Mouse (Mus musculus) layer of hippocampus, adult 9-10 months (tissue): ENCODE results near the gene Slamf6.
A peak's percentile ranks its signal among the peaks of the same experiment; 100 is the strongest.
"Not testable (repeated sequence)": the region's sequence is repeated elsewhere in the genome, so short reads cannot be mapped to it uniquely, and the experiment has no call there.

ENCODE experiments used
- DNase-seq: peaks from one replicate; pipeline ENCODE4 v3.0.0; 2022; ENCODE audit warnings: low spot score

The Slamf6 gene

DNA sequence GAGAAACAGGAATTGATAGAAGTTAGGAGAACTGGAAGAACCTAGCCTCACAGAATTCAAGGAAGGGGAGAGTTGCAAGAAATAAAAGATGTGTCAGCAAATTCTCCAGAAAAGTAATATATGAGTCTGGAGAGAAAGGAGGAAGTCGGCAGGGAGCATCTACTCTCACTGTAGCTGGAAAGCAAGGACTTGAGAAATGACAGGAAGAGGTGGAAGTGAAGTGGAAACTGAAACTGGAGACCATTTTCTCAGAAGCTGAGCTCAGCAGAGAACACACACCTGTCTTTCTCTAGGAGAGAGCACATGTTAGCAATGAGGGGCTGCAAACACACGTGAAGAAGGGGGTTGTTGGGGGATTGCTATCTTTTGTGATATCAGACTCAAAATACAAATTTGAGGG lies 40.1 kb downstream of the Slamf6 start:
- DNase-seq = no peak

DNA sequence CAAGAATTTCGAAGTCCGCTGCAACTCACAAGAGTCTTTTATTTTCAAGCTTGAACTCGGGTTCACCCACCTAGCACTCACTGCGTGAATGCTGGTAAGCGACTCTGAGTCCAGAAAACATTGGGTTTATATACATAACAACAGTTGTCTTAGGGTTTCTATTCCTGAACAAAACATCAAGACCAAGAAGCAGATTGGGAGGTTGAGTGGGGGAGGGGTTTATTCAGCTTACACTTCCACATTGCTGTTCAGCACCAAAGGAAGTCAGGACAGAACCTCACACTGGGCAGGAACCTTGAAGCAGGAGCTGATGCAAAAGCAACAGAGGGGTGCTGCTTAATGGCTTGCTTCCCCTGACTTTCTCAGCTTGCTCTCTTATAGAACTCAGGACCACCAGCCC lies 43.4 kb downstream of the Slamf6 start:
- DNase-seq = no peak

DNA sequence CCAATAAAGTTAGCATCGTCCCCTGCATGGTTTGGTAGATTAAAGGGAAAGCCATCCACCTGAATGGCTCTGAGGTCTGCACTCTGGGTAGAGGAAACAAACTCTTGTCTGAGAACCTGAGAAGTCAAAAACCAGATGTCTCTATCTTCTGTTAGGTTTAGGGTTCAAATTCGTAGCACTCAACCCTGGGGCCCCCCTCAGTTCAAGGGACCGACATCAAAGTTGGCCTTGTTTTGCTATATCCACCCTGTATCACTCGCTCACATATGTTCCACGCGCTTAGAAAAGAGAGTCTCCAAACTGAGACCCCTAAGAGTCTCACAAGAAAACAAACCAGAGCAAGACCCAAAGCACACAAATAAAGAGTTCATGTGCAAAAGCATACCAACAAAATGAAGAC lies 44.4 kb downstream of the Slamf6 start:
- DNase-seq = no peak

DNA sequence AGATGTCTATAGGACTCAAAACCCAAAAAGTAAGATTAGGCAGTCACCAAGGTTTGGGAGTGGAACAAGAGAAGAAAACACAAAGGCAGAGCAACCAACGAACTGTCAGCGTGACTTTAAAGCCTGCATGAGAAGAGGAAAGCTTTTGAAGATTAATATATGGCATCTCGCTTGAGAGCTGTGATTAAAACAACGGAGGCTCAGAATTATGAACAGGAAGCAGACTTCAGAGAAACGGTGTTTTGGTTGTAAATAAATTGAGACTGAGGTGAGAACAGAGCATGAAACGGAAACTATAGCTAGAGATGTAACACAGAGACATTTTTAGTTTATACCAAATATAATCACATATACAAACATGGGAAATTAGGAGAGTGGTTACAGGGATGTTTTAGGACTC lies 46.3 kb downstream of the Slamf6 start:
- no peak for DNase-seq

DNA sequence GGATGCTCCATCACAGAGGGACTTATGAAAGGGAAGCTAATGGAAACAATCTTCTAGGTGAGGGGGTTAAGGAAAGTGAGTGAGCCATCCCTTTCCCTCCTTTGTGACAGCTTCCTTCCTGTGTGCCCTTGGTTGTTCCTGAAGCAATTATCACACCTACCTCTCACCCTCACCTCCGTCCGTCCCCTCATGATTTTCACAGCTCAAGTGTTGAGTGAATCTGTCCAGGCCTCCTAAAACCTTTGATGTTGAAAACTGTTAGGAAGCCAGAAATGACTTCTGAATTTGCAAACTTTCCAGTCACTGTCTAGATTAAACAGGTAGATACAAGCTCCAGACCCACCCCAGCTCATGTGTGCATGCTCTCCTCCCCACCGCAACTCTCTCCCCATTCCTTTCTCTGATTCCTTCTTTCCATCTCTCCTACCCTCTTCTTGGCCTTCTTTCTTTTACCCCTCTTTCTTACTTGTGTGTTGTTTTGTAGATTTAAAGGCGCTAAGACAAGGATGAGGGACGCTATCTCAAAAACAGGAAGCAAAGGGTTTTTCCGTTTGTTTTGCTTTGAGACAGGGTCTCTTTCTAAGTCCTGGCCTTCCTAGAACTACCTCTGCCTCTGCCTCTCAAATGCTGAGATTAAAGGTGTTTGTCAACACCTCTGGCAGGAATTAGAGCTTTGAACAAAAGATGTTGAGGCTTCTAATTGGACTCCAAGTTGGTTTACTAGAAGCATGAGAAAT lies 48.9 kb downstream of the Slamf6 start:
- DNase-seq = no peak

DNA sequence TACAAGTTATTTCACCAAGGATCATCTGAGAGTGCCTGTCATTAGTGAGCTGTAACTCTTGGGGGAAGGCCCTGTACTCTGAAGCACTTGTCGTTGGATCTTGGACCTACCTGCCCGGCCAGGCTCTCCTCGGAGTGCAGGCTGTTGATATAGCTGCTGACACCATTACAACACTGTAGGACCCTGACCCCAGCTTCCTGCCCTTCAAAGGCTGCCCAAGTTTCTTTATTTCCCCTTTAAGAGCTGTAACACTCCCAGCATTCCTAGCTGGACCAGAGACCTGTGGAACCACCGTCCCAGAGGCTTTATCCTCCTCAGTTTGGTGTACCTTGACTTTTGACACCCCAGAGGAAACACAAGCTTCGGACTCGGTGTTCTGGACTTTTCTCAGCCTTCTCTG lies 51.9 kb downstream of the Slamf6 start:
- DNase-seq = no peak

DNA sequence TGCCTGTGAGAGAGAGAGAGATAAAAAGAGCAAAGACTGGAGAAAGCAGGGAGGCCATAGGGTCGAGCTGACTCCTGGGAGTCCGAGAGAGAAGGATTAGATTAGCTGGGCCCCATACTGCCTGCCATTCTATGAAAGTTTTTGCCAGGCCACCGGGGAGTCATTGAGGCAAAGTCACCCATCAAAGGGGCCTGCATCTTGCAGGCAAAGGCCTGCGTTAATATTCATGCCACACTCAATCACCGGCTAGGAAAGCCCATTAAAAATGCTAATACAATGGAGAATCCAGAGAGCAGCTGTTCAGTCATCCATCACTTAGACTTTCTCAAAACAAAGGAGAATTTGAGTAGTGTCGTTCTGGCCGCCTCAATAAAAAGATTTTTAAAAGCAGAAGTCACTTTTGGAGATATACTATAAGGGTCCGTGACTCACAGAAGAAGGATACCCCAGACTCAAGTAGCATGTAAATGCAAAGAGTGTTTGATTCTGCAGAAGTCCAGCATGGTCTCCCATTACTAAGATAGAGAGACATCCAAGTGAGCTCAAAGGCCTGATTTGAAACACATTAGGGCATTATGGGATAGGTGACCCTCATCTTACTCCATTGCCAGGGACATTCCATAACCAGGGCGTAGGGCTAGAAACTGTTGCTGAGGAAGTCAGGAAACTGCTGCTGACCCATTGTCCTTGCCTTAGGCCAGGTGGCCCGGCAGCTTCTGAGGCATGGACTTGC lies 53.7 kb downstream of the Slamf6 start:
- DNase-seq = no peak

DNA sequence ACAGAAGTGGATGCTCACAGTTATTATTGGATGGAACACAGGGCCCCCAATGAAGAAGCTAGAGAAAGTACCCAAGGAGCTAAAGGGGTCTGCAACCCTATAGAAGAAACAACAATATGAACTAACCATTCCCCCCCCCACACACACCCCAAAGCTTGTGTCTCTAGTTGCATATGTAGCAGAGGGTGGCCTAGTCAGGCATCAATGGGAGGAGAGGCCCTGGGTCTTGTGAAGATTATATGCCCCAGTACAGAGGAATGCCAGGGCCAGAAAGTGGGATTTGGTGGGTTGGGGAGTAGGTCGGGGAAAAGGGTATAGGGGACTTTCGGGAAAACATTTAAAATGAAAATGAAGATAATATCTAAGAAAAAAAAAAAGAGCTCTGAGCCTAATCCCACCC lies 57.0 kb downstream of the Slamf6 start:
- not testable (repeated sequence) for DNase-seq

DNA sequence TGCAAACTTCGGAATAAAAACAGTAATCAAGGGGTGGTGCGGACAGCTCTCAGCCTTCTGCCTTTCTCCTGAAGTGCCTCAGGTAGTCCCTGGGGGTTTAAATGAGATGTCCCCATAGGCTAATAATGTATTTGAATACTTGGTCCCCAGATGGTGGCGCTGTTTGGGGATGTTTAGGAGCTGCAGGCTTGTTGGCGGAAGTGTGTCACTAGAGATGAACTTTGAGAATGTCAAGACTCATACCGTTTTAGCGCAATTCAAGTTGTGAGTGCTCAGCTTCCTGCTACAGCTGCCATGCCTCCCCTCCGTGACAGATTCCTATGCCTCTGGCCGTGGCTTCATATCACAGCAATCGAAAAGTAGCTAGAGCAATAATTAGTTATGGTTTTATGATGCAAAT lies 58.1 kb downstream of the Slamf6 start:
- no peak for DNase-seq

DNA sequence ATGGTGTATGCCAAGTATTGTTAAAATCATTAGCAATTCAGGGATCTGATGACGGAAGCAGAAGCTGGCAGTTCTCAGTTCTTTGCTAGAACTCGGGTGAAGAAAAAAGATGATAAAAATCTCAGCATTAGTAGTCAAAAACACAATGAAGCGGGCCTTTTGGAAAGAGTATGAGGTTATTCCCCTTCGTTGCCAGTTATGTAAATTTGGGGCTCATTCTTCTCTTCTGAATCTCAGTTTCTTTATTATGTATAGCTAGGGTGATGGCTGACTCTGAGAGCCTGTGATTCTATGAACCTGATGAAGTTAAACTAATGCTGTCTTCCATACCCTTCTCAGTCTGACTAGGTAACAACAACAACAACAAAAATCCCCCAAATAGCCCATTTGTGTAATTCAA lies 58.5 kb downstream of the Slamf6 start:
- DNase-seq = no peak

DNA sequence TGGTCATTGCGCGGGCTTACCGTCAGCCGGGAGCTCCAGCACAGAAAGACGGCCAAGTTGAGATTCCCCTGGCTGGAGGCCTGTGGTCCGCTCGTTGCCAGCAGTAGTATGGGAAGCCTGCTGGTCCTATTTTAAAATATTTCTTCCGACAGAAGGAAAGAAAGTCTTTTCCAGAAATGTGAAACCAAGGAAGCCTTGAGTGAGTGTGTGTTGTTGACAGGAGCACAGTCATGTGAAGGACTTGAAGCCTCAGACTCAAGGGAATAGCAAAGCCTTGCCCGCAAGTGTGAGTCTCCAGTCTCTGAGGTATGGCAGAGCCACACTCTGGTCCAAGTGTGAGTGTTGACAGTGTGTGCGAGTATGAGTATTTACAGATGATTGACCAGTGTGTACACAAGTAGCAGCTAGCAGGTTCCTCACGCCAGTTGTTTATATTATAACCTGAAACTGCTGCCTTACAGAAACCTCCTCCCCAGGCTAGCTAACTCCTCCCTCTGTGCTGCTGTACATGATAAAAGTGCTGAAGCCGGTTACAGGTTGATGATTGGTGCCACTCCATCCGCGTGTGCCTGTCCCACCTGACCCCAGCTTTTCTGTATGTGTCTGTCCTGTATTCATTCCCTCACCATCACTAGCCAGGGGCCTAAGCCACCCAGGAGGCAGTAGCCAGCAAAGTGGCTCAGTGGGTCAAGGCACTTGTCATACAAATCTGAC lies 59.7 kb downstream of the Slamf6 start:
- DNase-seq = no peak

DNA sequence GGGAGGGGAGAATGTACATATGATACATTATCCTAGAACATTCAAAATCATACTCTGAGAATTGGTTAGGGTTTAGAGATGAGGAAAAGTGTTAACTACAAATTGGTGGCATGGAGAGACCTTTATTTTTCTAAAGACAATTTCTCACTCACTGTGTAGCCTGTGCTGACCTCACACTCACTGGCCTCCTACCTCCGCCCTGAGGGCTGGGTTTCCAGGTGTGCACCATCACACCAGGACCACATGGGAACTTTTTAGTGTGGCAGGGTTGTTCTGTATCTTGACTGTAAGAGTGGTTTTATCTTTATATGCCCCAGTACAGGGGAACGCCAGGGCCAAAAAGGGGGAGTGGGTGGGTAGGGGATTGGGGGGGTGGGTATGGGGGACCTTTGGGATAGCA lies 60.6 kb downstream of the Slamf6 start:
- no peak for DNase-seq

DNA sequence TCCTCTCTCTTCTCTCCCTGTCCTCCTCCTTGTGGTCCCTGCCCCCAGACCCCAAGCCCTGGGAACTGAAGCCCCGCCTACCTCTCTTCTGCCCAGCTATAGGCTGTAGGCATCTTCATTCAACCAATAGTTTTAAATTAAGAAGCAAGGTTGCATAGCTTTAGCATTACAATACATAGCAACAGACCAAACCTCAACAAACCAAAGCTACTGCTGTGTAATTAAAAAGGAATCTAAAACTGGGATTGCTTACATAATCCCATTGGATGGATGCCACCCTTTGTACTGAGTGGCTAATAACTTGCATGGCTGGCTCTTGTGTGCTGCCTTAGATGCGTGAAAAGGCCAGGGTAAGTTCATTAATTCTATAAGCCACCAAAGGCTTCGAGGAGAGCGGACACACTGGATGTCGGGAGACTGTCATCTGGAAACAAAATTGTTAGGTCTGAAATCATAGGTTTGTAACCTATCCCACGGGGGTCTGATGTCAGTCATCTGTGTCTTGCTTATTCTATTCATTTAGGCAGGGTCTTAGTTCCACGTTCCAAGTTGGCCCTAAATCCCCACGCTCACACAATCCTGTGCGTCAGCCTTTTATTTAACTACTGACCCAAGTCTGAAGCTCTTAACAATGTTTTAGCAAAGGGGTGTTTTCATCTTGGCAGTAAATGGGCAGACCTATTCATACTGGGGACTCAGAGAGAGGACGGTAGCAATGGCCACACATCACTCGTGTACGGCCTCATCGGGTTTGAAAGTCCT lies 62.8 kb downstream of the Slamf6 start:
- DNase-seq = peak; percentile 13

DNA sequence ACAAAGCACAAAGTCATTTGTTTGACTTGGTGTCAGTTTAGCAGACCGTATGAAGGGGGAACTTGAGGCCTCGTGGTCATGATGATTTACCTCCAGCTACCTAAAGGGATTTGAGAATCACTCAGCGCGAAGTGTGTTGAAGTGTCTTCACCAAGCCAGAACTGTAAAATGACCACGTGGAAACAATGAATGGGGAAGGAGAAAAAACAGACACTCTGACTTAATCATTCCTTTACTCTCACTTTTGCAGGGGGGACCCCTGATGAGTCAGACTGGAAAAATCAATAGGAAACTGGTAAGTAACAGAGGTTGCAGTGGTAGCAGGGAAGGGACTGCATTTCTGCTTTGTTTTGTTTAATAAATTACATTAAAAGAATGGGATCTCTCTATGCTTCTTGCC lies 64.9 kb downstream of the Slamf6 start:
- no peak for DNase-seq

DNA sequence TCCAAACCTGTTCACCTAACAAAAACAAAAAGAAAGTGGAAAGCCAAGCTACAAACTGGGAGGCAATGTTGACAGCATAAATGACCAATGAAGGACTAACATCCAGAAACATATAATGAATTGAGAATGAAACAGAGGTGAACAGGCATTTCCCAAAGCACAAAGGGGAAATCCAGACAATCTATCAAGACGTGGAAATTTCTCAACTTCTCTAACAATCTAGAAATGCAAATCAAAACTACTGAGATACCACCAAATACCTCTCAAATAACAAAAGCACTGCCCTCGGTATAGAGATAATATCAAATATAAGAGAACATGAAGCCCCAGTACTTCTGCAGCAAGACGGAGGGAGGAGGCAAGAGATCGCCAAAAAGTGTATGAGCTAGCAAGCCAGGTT lies 65.4 kb downstream of the Slamf6 start:
- no peak for DNase-seq

DNA sequence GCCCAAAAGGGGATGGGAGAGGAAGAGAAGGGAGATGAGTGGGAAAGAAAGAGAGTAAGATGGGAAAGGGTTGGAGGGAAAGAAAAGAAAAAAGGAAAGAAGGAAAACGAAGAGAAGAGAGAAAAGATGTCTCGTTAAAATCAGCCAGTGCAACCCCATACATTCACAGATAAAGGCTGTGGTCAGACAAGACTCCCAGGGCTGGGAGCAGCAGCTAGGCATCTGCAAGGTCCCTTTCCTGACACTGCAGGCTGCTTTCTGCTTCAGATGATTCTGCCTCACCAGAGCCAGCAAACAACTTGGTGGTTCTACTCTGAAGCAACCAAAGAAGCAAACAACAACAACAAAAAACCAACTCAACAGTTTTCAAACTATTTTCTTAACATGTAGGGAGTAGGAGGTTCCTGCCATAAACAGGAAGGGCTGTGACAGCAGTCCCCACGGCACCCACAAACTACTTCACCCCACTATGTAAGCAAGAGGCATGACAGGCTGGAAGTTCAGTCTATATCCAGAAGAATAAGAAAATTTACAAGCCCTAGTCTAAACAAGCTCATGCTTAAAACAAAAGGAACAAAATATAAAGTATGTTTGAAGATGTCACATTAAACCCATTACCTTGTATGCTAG lies 66.2 kb downstream of the Slamf6 start:
- no peak for DNase-seq

DNA sequence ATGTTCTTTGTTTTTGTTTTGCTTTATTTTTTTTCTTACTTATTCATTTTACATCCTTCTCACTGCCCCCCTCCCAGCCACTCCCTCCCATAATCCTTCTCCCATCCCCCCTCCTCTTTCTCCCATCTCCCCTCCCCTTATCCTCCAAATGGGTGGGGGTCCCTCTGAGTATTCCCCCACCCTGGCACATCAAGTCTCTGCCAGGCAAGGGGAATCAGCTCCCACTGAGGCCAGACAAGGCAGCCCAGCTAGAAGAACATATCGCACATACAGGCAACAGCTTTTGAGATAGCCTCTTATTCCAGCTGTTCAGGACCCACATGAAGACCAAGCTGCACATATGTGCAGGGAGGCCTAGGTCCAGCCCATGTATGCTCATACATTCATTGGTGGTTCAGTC lies 66.8 kb downstream of the Slamf6 start:
- no peak for DNase-seq

DNA sequence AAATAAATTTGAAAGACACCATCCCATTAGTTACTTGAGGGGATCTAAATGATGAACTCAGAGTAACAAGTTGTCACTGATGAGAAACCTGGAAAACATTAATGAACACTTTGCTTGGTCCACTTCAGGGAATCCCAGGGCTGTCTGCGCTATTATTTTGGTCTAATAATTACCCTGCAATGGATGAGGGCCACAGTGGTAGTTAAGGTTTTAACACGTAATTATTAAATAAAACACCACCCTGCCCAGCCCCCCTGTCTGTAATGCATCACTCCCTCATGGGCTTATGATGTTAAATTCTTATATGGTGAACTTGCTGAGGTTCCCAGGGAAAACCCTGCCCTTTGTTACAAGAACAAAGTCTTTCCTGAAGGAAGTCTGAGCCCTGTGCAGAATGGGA lies 74.6 kb downstream of the Slamf6 start:
- no peak for DNase-seq

DNA sequence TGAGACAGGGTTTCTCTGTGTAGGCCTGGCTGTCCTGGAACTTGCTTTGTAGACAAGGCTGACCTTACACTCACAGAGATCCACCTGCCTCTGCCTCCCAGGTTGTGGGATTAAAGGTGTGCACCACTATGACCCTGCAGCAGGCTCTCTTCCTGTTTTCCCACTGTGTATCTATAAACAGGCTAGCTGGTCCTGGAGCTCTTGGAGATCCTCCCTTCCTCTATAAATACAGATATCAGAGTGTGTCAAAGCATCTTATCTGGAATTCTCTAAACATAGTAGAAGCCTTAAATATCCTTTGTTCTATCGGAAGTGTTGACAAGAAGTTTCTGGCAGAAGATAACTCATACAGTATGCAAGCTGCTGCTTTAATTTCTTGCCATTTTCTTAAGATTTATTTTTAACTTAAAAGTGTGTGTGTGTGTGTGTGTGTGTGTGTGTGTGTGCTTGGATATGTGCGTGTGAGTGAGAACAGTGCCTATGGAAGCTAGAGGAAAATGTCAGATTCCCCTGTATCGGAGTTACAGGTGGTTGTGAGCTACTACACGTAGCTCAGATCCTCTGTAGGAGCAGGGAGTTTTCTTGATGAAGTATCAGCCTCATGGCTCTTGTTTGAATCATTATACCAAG lies 75.7 kb downstream of the Slamf6 start:
- no peak for DNase-seq

DNA sequence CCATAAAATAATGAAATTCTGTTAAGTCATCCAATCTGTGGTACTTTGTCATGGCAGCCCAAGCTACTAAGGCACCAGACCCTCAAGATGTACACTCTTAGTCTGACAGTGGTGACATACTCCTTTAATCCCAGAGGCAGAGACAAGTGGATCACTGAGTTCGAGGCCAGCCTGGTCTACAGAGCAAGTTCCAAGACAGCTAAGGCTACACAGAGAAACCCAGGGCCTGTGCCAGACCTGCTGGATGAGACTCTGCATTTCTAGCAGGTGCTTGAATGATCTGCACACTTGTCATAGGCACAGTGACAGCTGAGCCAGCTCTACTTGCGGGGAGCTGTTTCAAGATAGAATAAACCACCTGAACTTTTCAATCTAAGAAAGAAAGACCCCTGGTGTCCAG lies 77.2 kb downstream of the Slamf6 start:
- DNase-seq = no peak

DNA sequence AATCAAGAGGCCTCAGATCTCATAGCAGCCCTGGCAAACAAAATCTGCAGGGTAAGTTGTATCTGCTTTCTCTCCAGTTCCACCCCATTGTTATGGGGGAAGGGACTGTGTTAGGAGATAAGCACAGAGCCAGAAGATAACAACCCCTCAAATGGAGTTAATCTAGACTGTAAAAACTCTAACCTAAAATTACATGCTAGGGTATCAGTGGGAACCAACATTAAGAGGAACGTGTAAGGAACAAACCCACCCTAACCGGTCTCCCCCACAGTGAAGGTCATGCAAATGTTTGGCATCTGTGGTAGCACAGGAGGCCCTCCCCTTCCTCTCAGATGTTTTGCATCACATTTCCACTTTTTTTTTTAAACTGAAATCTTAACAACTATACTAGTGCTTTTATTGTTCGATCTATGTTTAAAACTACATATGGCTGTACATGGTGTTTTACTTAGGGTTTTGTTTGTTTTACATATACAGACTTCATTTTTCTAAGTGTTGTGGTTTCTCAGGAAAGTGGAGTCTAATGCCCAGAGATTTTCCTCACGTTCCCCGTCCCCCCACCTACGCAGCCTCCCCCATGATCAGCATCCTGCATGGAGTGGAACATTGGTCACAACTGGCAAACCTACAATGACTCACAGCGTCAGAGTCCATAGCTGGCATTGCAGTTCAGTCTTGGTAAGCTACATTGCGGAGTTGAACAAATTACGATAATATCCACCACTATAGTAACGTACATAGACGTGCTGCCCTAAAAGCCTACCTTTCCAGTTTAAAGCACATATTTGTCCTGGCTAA lies 77.8 kb downstream of the Slamf6 start:
- no peak for DNase-seq
